Mouse (Mus musculus) heart, adult 11 months (tissue): ENCODE results near the gene Cys1.

Source experiments
- DNase-seq: peaks from one replicate; pipeline ENCODE4 v3.0.0; 2022

Cys1 gene

DNA sequence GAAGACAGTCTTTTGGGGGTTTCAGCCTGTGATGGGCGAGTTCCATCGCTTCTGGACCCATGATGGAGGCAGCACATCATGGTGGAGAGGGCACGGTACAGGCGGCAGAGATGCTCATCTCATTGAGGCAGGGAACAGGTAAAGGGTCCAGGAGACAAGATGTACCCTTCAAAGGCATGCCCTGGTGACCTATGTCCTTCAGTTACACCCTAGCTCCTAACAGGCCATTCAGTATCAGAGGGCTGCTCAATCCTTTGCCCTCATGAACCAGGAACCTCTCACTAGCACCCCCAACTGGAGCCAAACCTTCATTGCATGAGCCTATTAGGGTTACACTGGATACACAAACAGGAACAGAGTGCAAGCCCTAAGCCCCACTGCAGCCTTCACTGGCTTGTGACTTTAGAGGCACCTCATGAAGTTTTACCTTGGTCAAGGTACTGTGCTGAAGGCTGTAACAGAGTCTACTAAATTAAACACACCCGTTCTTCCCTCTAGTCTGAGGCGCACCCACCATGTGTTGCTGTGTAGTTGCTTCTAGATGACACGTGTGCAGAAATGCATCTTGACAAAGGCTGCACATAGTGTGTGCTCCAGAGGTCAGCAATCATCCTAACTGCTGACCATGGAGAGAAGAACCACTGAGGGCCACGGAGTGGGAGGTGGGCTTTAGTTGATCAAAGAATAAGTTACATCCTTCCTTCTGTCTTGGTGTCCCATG, 16.0 kb upstream of the Cys1 start:
- peak; percentile 81 for DNase-seq

DNA sequence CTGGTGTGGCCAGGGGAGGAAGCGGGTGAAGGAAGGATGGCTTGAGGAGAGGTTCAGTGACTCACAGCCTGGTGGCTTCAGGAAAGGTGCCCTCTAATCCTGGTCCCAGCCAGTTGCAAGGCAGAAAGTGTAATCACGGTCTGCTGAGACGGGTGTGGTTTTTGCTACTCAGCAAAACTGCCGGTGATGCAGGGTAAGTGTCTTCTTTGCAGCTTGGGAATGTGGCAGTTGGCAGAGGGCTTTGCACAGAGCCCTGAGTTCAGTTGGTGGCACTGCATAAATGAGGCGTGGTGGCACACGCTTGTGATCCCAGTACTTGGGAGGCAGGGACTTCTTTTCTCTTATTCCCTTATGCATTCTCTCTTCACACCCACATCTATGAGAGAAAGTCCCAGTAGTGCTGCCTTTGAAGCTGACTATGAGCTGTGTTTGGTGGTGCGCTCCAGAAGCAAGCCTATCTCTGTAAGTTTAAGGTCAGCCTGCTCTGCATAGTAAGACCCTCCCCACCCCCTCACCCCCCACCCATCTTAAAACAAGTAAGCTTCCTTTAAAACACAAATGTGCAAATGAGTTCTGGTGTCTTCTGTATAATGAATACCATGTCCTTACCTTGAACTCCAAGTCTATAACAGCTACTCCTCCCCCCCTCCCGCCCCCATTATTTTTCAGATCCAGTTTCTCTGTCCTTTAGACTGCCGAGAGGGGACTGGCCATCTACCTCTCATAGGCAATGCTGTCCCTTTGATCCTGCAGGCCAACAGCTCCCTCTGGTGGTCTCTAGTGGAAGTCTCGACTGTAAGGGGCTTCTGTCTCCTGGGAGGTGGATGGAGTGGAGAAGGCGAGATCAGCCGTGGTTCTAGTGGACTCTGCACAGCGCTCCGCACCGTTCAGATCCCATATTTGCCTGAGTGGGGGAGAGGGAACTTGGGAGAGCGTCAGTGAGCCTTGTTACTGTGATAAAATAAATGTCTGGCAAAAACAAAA, 15.2 kb upstream of the Cys1 start:
- DNase-seq, result peak; percentile 98

DNA sequence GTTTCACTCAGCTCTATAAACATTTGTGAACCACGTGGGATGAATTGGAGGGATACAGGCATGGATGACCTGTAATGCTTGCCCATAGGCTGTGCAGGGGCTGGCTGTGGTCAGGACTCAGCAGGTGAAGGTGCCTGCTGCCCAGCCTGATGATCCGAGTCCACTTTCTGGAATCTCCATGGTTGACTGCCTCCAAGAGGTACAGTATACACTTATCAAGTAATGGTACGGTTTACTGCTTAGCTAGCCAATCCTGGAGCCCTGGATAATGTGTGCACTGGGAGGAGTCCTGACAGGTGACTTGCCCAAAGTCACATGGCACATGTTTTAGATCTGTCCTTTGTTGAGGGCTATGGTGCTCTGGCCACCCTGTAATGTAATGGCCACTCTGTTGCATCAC, 8.7 kb upstream of the Cys1 start:
- no peak for DNase-seq

- no peak for DNase-seq
Measured at GRCm38 (mm10) chr12:24686696-24687346, 5.2 kb upstream of the Cys1 start.

DNA sequence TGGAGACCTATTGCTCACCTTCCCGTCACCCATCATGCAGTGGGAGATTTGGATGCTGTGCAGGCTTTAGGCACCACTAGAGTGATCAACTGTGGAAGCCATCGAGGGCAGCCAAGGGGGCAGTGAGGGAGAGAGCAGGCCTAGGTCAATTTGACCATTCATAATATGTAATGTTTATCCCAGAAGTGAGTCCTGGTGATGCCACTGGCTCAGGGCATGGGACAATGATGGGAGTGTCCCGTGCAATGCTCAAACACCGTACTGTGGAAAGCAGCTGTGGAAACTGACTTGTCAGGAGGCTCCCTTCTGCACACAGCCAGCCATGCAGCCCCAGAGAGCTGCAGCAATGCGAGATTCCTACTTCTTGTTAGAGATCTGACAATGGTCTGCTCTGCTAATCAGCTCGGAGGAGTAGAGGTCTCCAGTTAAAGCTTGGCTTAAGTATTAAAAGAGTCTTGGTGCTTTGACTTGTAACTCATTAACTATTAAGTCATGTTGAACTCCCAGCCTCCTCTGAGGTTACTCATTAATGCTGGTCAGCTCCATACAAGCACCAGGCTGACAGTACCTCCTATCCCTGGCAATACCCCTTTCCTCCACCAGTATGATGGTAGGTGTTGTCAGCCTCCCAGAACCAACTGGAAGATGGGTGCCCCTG, 4.6 kb upstream of the Cys1 start:
- DNase-seq, result no peak

- DNase-seq, result no peak
Measured at GRCm38 (mm10) chr12:24683461-24683860, 1.8 kb upstream of the Cys1 start.

GRCm38 (mm10) chr12:24682563-24682962, 950 bp upstream of the Cys1 start:
- peak; percentile 97 for DNase-seq

DNA sequence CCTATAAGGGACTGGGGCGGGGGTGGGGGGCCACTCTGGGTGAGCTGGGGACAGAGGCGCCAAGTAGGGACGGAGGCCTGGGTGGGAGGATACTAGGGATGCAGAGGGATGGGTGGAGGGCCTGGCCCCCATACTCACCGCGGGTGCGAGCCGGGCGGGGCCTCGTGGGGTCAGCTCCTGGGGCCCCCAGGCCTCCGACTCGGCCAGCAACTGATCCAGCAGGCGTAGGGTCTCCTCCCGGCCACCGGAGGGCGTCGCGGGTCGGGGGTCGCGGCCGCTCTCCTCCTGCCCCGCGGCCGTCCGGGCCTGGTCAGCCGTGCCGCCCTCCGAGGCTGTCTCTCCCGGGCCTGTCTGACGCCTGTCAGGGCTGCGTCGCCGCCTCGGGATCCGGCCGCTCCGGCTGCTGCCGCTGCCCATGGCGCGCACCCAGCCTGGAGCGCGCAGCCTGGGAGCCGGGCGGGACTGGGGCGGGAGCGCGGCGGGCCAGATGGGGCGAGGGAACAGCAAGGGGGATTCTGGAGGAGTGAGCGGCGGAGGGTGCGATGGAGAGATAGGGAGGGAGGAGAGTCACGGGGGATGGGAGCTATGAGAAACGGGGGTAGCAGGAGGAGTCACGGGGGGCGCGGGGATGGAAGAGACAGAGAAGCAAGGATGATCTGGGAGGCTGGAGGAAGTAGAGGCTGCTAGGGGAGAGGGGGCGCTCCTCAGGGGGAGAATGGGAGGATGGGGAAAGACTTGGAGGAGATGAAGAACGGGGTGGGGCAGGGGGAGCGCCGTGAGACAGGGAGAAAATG, 924 bp downstream of the Cys1 start:
- DNase-seq, result peak; percentile 95

DNA sequence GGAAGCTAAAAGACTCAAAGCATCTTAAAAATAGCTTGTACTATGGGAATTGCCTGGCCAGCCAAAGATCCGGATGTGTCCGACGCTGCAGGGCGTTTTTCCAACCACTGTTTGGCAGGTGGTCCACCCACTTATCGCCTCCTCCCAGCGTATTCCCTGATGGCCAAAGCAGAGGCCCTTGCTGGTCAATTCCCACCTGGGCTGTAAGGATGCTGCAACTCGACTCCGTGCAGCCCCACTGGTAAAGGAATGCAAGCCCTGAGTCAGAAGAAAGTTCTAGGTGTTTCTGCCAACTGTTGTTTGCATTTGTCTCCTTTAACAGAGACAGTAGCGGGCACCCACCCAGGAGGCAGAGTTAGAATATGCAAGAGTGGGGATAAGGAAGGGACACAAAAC, 1.5 kb downstream of the Cys1 start:
- peak; percentile 99 for DNase-seq

DNA sequence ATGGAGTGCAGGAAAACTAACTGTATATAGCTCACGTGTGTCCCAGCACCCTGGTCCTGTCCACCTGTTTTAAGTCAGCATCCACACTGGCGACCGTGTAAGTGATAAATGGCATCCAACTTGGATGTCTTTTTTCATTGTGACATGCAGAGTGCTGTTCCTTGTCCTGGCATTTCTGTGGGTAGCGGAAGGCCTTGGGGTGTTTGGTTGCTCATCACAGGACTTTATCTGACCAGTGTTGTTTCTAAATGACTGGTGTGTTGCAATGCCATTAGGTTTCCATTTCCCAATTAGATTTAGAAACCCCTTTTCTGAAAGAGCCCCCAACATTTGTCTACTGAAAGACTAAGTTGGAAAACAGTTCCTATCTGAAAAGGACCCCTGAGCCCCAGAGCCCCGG, 19.5 kb downstream of the Cys1 start:
- DNase-seq, result no peak

DNA sequence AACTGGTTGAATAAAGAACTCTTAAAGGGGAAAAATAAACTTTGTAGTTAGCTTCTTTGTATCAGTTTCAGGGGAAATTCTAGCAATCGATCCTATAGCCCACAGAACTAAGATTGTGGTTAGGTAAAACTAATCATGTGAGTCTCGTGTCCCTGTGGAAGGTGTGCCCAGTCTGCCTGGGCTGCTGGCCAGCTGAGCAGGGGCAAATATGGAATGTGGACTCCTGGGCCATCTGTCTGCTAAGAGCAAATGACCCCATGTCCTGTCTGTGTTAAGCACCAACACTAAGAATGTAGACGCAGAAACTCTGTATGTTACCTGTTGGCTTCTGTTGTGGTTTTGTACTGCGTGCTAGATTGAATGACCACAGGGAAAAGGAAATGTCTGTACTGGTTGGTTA, 20.5 kb downstream of the Cys1 start:
- no peak for DNase-seq

DNA sequence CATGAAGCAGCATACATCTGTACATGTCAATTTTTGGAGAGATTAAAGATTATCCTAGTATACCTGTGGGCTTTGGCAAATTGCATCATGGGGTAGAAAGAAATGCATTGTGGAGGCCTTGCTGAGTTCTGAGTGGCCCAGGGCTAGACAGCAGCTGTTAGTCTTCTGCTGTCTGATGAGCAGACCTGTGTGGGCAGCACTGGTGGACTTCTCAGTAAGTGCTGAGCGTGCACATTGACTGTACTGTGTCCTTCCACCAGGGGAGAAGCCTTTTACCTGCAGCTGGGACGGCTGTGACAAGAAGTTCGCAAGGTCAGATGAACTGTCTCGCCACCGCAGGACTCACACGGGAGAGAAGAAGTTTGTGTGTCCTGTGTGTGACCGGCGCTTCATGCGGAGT, 21.7 kb downstream of the Cys1 start:
- no peak for DNase-seq

- DNase-seq, result no peak
Measured at GRCm38 (mm10) chr12:24658998-24659397, 22.6 kb downstream of the Cys1 start.

GRCm38 (mm10) chr12:24656436-24656835, 25.2 kb downstream of the Cys1 start:
- no peak for DNase-seq

- DNase-seq, result no peak
Measured at GRCm38 (mm10) chr12:24654065-24654862, 27.3 kb downstream of the Cys1 start.

DNA sequence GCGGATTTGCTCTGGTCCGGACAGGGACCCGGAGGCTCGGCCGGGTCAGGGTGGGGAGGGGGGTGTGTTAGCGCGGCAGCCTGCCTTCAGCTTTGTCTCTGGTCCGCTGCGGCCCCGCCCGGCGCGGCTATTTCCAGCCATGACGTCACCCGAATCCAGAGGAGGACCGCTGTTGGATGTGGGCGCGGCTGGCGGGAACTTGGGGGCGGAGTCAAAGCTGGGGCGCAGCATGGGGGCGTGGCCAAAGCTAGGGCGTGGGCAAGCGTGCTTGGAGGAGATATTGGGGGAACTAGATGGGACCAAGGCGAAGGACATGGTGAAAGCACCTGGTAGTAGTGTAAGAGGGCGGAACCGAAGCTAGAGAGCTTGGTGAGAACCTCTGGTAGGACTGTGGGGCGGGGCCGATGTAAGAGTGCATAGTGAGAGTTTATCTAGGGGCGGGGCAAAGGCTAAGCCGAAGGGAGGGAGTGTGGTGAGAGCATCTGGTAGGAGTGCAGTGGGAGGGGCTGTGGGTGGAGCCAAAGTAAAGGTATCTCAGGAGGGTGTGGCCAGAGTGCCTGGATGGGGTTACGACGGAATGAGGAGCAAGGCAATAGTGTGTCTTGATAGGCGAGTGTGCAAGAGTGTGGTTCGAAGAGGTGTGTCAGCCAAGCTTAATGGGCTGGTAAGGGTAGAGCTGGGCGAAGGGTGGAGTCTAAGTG, 29.8 kb downstream of the Cys1 start:
- DNase-seq, result peak; percentile 100

GRCm38 (mm10) chr12:24651063-24651557, 30.5 kb downstream of the Cys1 start, which contains the start of gene Klf11:
TSS of gene Klf11 (plus strand) at chr12:24651274.
- DNase-seq, result peak; percentile 100

DNA sequence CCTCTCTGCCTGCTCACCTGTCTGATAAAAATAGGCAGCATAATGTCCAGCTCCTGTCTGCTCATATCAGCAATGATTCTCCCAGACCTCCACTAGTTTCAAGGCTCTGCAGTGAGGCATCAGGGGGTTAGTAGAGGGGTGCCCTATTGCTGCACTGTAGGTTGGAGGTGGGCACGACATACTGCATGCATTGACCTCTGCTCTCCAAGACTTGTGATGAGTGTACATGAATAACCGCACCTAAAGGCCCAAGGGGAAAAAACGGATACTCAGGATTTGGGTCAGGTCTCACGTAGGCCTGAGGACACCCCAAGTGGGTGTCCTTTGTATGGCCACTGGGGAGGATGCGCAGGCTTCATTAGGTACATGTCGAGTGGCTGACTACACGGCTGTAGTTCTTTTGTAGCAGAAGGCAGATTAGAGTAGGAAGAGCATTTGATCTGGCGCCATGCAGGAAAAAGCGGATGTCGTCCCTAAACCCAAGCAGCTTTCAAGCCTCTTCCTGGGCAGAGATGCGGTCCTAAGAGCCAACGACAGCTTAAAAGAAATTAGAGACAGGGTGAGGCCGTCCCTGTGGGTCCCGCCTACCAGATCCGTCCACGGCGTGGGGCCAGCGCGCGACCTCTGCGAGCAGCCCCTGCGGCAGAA, 31.1 kb downstream of the Cys1 start:
- no peak for DNase-seq

DNA sequence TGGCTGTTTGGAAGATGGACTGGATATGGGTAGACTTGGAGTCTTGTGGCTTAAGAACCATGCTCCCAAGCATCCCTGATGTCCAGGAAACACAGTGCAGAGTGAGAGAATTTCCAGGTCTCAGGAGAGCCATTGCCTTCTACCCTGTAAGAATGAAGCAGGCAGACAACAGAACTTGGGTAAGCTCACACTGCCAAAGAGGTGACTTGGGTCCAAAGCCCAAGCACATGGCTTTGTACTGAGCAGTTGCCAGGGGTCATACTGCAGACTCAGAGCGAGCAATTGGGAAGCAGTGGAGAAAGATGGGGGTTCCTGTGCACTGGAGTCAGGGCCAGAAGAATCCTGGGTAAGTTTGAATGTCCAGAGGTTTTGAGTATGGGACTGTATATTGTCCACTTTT, 33.5 kb downstream of the Cys1 start:
- DNase-seq, result peak; percentile 91

- no peak for DNase-seq
Measured at GRCm38 (mm10) chr12:24645901-24646300, 35.7 kb downstream of the Cys1 start.
